Mouse (Mus musculus): Measurements from ENCODE around the gene Gast.

GRCm38 (mm10) chr11:100382682-100383081 lies 48.5 kb downstream of the Gast start:
- TF ChIP-seq CTCF (IDR thresholded peaks at IDR 0.05; ENCODE audit: low read depth, low read length) (no peak), POLR2A (IDR thresholded peaks at IDR 0.05; ENCODE audit: insufficient read depth, low read length) (no peak), EP300 (IDR thresholded peaks at IDR 0.05; ENCODE audit: insufficient read depth, low read depth, low read length) (no peak)

Data from ES-Bruce4 (cell line).